In genomic region chr6:83867598-83868585, GRCm38 (mm10) we compare ENCODE assay signal across 8 mouse cellular contexts. TPM values are rescaled to one million over a fixed set of nuclear protein-coding genes. Genes with fewer than 3 reads are reported as not detected.
DNase-seq lines count a peak whose midpoint lies in the region; ATAC-seq lines count a peak whose summit lies in the region.

No protein-coding gene starts in this region.

- no peaks in the 10 kb centered on the region for H3K27me3 ChIP-seq in heart, embryonic 13.5 days (replicated peaks)
- peaks cover 7% of the 10 kb centered on the region; the same call in 1 of the 2 replicates for H3K27me3 ChIP-seq in liver, embryonic 15.5 days
- H3K27me3 ChIP-seq in neural tube, embryonic 12.5 days (replicated peaks): no peaks in the 10 kb centered on the region; the same call in 1 of the 2 replicates

- ATAC-seq in erythroid progenitor cell, adult 5-6 weeks (replicated peaks; ENCODE audit: low FRiP score, poor library complexity, severe bottlenecking): peak; percentile 69
- peak; percentile 58 for ATAC-seq in heart, embryonic 13.5 days (ENCODE audit: extremely low read depth, insufficient number of reproducible peaks, low FRiP score, low TSS enrichment)
- peak; percentile 23; the same call in 1 of the 2 replicates for ATAC-seq in liver, embryonic 15.5 days (ENCODE audit: insufficient read depth)
- 0 out of 2 replicates have a peak, but pooled peaks have one; percentile 31 for ATAC-seq in neural tube, embryonic 12.5 days (ENCODE audit: low FRiP score, low read depth)

- peak overlapping the region; percentile 89 for H3K27ac ChIP-seq in heart, embryonic 13.5 days (replicated peaks)
- no peak overlapping the region for H3K27ac ChIP-seq in liver, embryonic 15.5 days (replicated peaks)
- no peak overlapping the region for H3K27ac ChIP-seq in neural tube, embryonic 12.5 days

- DNase-seq in CD4-positive, CD25-positive, alpha-beta regulatory T cell, adult 2 months (ENCODE audit: low read depth, low spot score): peak; percentile 60
- DNase-seq in brain, adult 2 months (ENCODE audit: low read depth, low spot score): peak; percentile 87
- peak; percentile 66 for DNase-seq in kidney, postnatal 10 days
- peak; percentile 57 for DNase-seq in telencephalon, adult 2 months (ENCODE audit: low read depth, low spot score)

- no peaks in the 10 kb centered on the region for H3K36me3 ChIP-seq in heart, embryonic 13.5 days
- H3K36me3 ChIP-seq in liver, embryonic 15.5 days (replicated peaks): no peaks in the 10 kb centered on the region
- H3K36me3 ChIP-seq in neural tube, embryonic 12.5 days: no peaks in the 10 kb centered on the region

- H3K4me3 ChIP-seq in heart, embryonic 13.5 days: peak overlapping the region; percentile 69
- H3K4me3 ChIP-seq in liver, embryonic 15.5 days (replicated peaks): peak overlapping the region; percentile 68
- peak overlapping the region; percentile 64 for H3K4me3 ChIP-seq in neural tube, embryonic 12.5 days

- peak overlapping the region; percentile 85 for H3K9ac ChIP-seq in heart, embryonic 13.5 days
- H3K9ac ChIP-seq in liver, embryonic 15.5 days: peak overlapping the region; percentile 63
- H3K9ac ChIP-seq in neural tube, embryonic 12.5 days: peak overlapping the region; percentile 60; the same call in 1 of the 2 replicates

- H3K4me2 ChIP-seq in heart, embryonic 13.5 days: peak overlapping the region; percentile 97
- peak overlapping the region; percentile 97 for H3K4me2 ChIP-seq in liver, embryonic 15.5 days
- H3K4me2 ChIP-seq in neural tube, embryonic 12.5 days (replicated peaks): peak overlapping the region; percentile 99

- peaks cover 15% of the 10 kb centered on the region for H3K4me1 ChIP-seq in heart, embryonic 13.5 days
- peaks cover 18% of the 10 kb centered on the region for H3K4me1 ChIP-seq in liver, embryonic 15.5 days (replicated peaks)
- peaks cover 8% of the 10 kb centered on the region; the same call in 1 of the 2 replicates for H3K4me1 ChIP-seq in neural tube, embryonic 12.5 days

- H3K9me3 ChIP-seq in heart, embryonic 13.5 days: no peaks in the 10 kb centered on the region
- H3K9me3 ChIP-seq in liver, embryonic 15.5 days (replicated peaks): no peaks in the 10 kb centered on the region
- H3K9me3 ChIP-seq in neural tube, embryonic 12.5 days: no peaks in the 10 kb centered on the region

- WGBS in heart, embryonic 13.5 days: 2% methylated on average over 19 of the region's 19 CpGs
- 3% methylated on average over 19 of the region's 19 CpGs for WGBS in liver, embryonic 15.5 days (ENCODE audit: insufficient replicate concordance)
- 3% methylated on average over 19 of the region's 19 CpGs for WGBS in neural tube, embryonic 12.5 days

RNA-seq across cellular contexts. Expression of gene Zfp638, which starts 1.0 kb away (rescaled TPM):
- total RNA-seq in erythroid progenitor cell, adult 5-6 weeks (2015; ENCODE audit: low replicate concordance): 51.6 and 71.0 TPM in 2 replicates
- 62.9 and 115 TPM in 2 replicates for total RNA-seq in erythroid progenitor cell, adult 5-6 weeks (2017; ENCODE audit: low replicate concordance)
- polyA plus RNA-seq in heart, embryonic 13.5 days (2015; fragmentation: Nextera tagmentation; extraction: Ambion mirVana): 35.2 and 36.9 TPM in 2 replicates
- polyA plus RNA-seq in liver, embryonic 15.5 days (2015; fragmentation: Nextera tagmentation; extraction: Ambion mirVana): 14.5 and 16.8 TPM in 2 replicates
- polyA plus RNA-seq in neural tube, embryonic 12.5 days (2016; fragmentation: Nextera tagmentation; extraction: Ambion mirVana): 86.4 and 92.4 TPM in 2 replicates

RNA-seq across cellular contexts. Expression of gene Paip2b, which starts 36.4 kb away (rescaled TPM):
- 4.7 and 8.8 TPM in 2 replicates for total RNA-seq in erythroid progenitor cell, adult 5-6 weeks (2015; ENCODE audit: low replicate concordance)
- 5.7 and 7.2 TPM in 2 replicates for total RNA-seq in erythroid progenitor cell, adult 5-6 weeks (2017; ENCODE audit: low replicate concordance)
- polyA plus RNA-seq in heart, embryonic 13.5 days (2015; fragmentation: Nextera tagmentation; extraction: Ambion mirVana): 12.5 and 13.1 TPM in 2 replicates
- 3.3 and 3.7 TPM in 2 replicates for polyA plus RNA-seq in liver, embryonic 15.5 days (2015; fragmentation: Nextera tagmentation; extraction: Ambion mirVana)
- polyA plus RNA-seq in neural tube, embryonic 12.5 days (2016; fragmentation: Nextera tagmentation; extraction: Ambion mirVana): 19.1 and 22.4 TPM in 2 replicates
